Mouse (Mus musculus): ENCODE data around the gene Agbl1. TPM values are rescaled to one million over a fixed set of nuclear protein-coding genes. Genes with fewer than 3 reads are reported as not detected.
A peak's percentile ranks its signal among the peaks of the same experiment; 100 is the strongest.

Gene Agbl1
- polyA plus RNA-seq, 1 experiment from 2014 or later, result 0.17 TPM

- Histone ChIP-seq H3K4me2 (ENCODE audit: low read depth) (no peak overlapping the region), H3K4me3 (ENCODE audit: low read depth, low read length) (no peak overlapping the region), H3K27ac (ENCODE audit: low read depth, low read length) (no peak overlapping the region), H3K4me1 (ENCODE audit: control insufficient read depth, insufficient read depth, low read length) (peaks cover 3% of the 10 kb centered on the region; the same call in 1 of the 2 replicates), H3K9me3 (ENCODE audit: control insufficient read depth, low read length) (no peaks in the 10 kb centered on the region), H3K9ac (ENCODE audit: low read length) (no peak overlapping the region), H3K27me3 (ENCODE audit: control insufficient read depth, insufficient read depth, low read length) (no peaks in the 10 kb centered on the region), H3K36me3 (ENCODE audit: control insufficient read depth, insufficient read depth, low read length) (no peaks in the 10 kb centered on the region)
- 87% methylated on average over 2 of the region's 2 CpGs for WGBS
- DNase-seq (ENCODE audit: low spot score), result no peak
- ATAC-seq (ENCODE audit: insufficient read depth, low FRiP score, low TSS enrichment), result no peak
Measured at GRCm38 (mm10) chr7:76466427-76466826, 236.7 kb downstream of the Agbl1 start.

- H3K27me3 ChIP-seq (ENCODE audit: control insufficient read depth, insufficient read depth, low read length), result no peaks in the 10 kb centered on the region
- H3K36me3 ChIP-seq (ENCODE audit: control insufficient read depth, insufficient read depth, low read length), result no peaks in the 10 kb centered on the region
- peak; percentile 21 for DNase-seq (ENCODE audit: low spot score)
- WGBS, result 46% methylated on average over 6 of the region's 6 CpGs
- no peak overlapping the region for H3K9ac ChIP-seq (ENCODE audit: low read length)
- H3K4me1 ChIP-seq (ENCODE audit: control insufficient read depth, insufficient read depth, low read length), result no peaks in the 10 kb centered on the region
- no peak overlapping the region for H3K4me3 ChIP-seq (ENCODE audit: low read depth, low read length)
- ATAC-seq (ENCODE audit: insufficient read depth, low FRiP score, low TSS enrichment), result no peak
- no peak overlapping the region for H3K4me2 ChIP-seq (ENCODE audit: low read depth)
- H3K27ac ChIP-seq (ENCODE audit: low read depth, low read length), result no peak overlapping the region
- H3K9me3 ChIP-seq (ENCODE audit: control insufficient read depth, low read length), result no peaks in the 10 kb centered on the region
Measured at GRCm38 (mm10) chr7:76474233-76474632, 244.5 kb downstream of the Agbl1 start.

GRCm38 (mm10) chr7:76485546-76485945 is 255.9 kb downstream of the Agbl1 start:
- no peak overlapping the region for H3K4me3 ChIP-seq (ENCODE audit: low read depth, low read length)
- 90% methylated on average over 2 of the region's 2 CpGs for WGBS
- ATAC-seq (ENCODE audit: insufficient read depth, low FRiP score, low TSS enrichment) (no peak), DNase-seq (ENCODE audit: low spot score) (no peak)
- no peak overlapping the region for H3K4me2 ChIP-seq (ENCODE audit: low read depth)
- H3K27me3 ChIP-seq (ENCODE audit: control insufficient read depth, insufficient read depth, low read length), result no peaks in the 10 kb centered on the region
- H3K27ac ChIP-seq (ENCODE audit: low read depth, low read length), result no peak overlapping the region
- H3K4me1 ChIP-seq (ENCODE audit: control insufficient read depth, insufficient read depth, low read length), result no peaks in the 10 kb centered on the region
- H3K36me3 ChIP-seq (ENCODE audit: control insufficient read depth, insufficient read depth, low read length), result no peaks in the 10 kb centered on the region
- no peak overlapping the region for H3K9ac ChIP-seq (ENCODE audit: low read length)
- H3K9me3 ChIP-seq (ENCODE audit: control insufficient read depth, low read length), result no peaks in the 10 kb centered on the region

GRCm38 (mm10) chr7:76487519-76487918 is 257.8 kb downstream of the Agbl1 start:
- H3K9me3 ChIP-seq (ENCODE audit: control insufficient read depth, low read length), result no peaks in the 10 kb centered on the region
- DNase-seq (ENCODE audit: low spot score) (no peak), ATAC-seq (ENCODE audit: insufficient read depth, low FRiP score, low TSS enrichment) (no peak)
- H3K36me3 ChIP-seq (ENCODE audit: control insufficient read depth, insufficient read depth, low read length), result no peaks in the 10 kb centered on the region
- H3K4me3 ChIP-seq (ENCODE audit: low read depth, low read length), result no peak overlapping the region
- H3K27me3 ChIP-seq (ENCODE audit: control insufficient read depth, insufficient read depth, low read length), result no peaks in the 10 kb centered on the region
- 85% methylated on average over 5 of the region's 5 CpGs for WGBS
- H3K4me2 ChIP-seq (ENCODE audit: low read depth), result no peak overlapping the region
- H3K27ac ChIP-seq (ENCODE audit: low read depth, low read length), result no peak overlapping the region
- H3K4me1 ChIP-seq (ENCODE audit: control insufficient read depth, insufficient read depth, low read length), result no peaks in the 10 kb centered on the region
- no peak overlapping the region for H3K9ac ChIP-seq (ENCODE audit: low read length)

GRCm38 (mm10) chr7:76524291-76524690 is 294.6 kb downstream of the Agbl1 start:
- H3K27me3 ChIP-seq (ENCODE audit: control insufficient read depth, insufficient read depth, low read length), result no peaks in the 10 kb centered on the region
- H3K36me3 ChIP-seq (ENCODE audit: control insufficient read depth, insufficient read depth, low read length), result no peaks in the 10 kb centered on the region
- ATAC-seq (ENCODE audit: insufficient read depth, low FRiP score, low TSS enrichment), result no peak
- no peak overlapping the region for H3K9ac ChIP-seq (ENCODE audit: low read length)
- H3K4me2 ChIP-seq (ENCODE audit: low read depth), result no peak overlapping the region
- peak; percentile 12 for DNase-seq (ENCODE audit: low spot score)
- WGBS, result 52% methylated on average over 3 of the region's 3 CpGs
- no peaks in the 10 kb centered on the region for H3K4me1 ChIP-seq (ENCODE audit: control insufficient read depth, insufficient read depth, low read length)
- no peak overlapping the region for H3K4me3 ChIP-seq (ENCODE audit: low read depth, low read length)
- no peaks in the 10 kb centered on the region for H3K9me3 ChIP-seq (ENCODE audit: control insufficient read depth, low read length)
- H3K27ac ChIP-seq (ENCODE audit: low read depth, low read length), result no peak overlapping the region

GRCm38 (mm10) chr7:76546456-76546855 is 316.8 kb downstream of the Agbl1 start:
- no peaks in the 10 kb centered on the region for H3K4me1 ChIP-seq (ENCODE audit: control insufficient read depth, insufficient read depth, low read length)
- no peaks in the 10 kb centered on the region for H3K36me3 ChIP-seq (ENCODE audit: control insufficient read depth, insufficient read depth, low read length)
- no peak overlapping the region for H3K9ac ChIP-seq (ENCODE audit: low read length)
- no peak overlapping the region for H3K27ac ChIP-seq (ENCODE audit: low read depth, low read length)
- 67% methylated on average over 2 of the region's 2 CpGs for WGBS
- DNase-seq (ENCODE audit: low spot score), result no peak
- no peak overlapping the region for H3K4me2 ChIP-seq (ENCODE audit: low read depth)
- no peak overlapping the region for H3K4me3 ChIP-seq (ENCODE audit: low read depth, low read length)
- no peak for ATAC-seq (ENCODE audit: insufficient read depth, low FRiP score, low TSS enrichment)
- H3K27me3 ChIP-seq (ENCODE audit: control insufficient read depth, insufficient read depth, low read length), result no peaks in the 10 kb centered on the region
- H3K9me3 ChIP-seq (ENCODE audit: control insufficient read depth, low read length), result no peaks in the 10 kb centered on the region

- no peaks in the 10 kb centered on the region for H3K36me3 ChIP-seq (ENCODE audit: control insufficient read depth, insufficient read depth, low read length)
- H3K4me3 ChIP-seq (ENCODE audit: low read depth, low read length), result no peak overlapping the region
- DNase-seq (ENCODE audit: low spot score) (no peak), ATAC-seq (ENCODE audit: insufficient read depth, low FRiP score, low TSS enrichment) (no peak)
- no peaks in the 10 kb centered on the region for H3K9me3 ChIP-seq (ENCODE audit: control insufficient read depth, low read length)
- no peaks in the 10 kb centered on the region for H3K4me1 ChIP-seq (ENCODE audit: control insufficient read depth, insufficient read depth, low read length)
- H3K4me2 ChIP-seq (ENCODE audit: low read depth), result no peak overlapping the region
- H3K27ac ChIP-seq (ENCODE audit: low read depth, low read length), result no peak overlapping the region
- H3K9ac ChIP-seq (ENCODE audit: low read length), result no peak overlapping the region
- H3K27me3 ChIP-seq (ENCODE audit: control insufficient read depth, insufficient read depth, low read length), result no peaks in the 10 kb centered on the region
Measured at GRCm38 (mm10) chr7:76547313-76547712, 317.6 kb downstream of the Agbl1 start.

- DNase-seq (ENCODE audit: low spot score), result no peak
- Histone ChIP-seq H3K27me3 (ENCODE audit: control insufficient read depth, insufficient read depth, low read length) (no peaks in the 10 kb centered on the region), H3K9me3 (ENCODE audit: control insufficient read depth, low read length) (no peaks in the 10 kb centered on the region), H3K27ac (ENCODE audit: low read depth, low read length) (no peak overlapping the region), H3K4me1 (ENCODE audit: control insufficient read depth, insufficient read depth, low read length) (no peaks in the 10 kb centered on the region), H3K4me3 (ENCODE audit: low read depth, low read length) (no peak overlapping the region), H3K36me3 (ENCODE audit: control insufficient read depth, insufficient read depth, low read length) (no peaks in the 10 kb centered on the region), H3K9ac (ENCODE audit: low read length) (no peak overlapping the region), H3K4me2 (ENCODE audit: low read depth) (no peak overlapping the region)
- no peak for ATAC-seq (ENCODE audit: insufficient read depth, low FRiP score, low TSS enrichment)
- WGBS, result 65% methylated on average over 3 of the region's 3 CpGs
Measured at GRCm38 (mm10) chr7:76551860-76552259, 322.2 kb downstream of the Agbl1 start.

- H3K9me3 ChIP-seq (ENCODE audit: control insufficient read depth, low read length), result no peaks in the 10 kb centered on the region
- DNase-seq (ENCODE audit: low spot score), result peak; percentile 33
- H3K4me3 ChIP-seq (ENCODE audit: low read depth, low read length), result no peak overlapping the region
- no peaks in the 10 kb centered on the region for H3K36me3 ChIP-seq (ENCODE audit: control insufficient read depth, insufficient read depth, low read length)
- H3K9ac ChIP-seq (ENCODE audit: low read length), result no peak overlapping the region
- H3K4me1 ChIP-seq (ENCODE audit: control insufficient read depth, insufficient read depth, low read length), result 0 out of 2 replicates have a peak, but pooled peaks cover 3% of the 10 kb centered on the region
- no peak overlapping the region for H3K27ac ChIP-seq (ENCODE audit: low read depth, low read length)
- peak; percentile 89 for ATAC-seq (ENCODE audit: insufficient read depth, low FRiP score, low TSS enrichment)
- H3K4me2 ChIP-seq (ENCODE audit: low read depth), result no peak overlapping the region
- no peaks in the 10 kb centered on the region for H3K27me3 ChIP-seq (ENCODE audit: control insufficient read depth, insufficient read depth, low read length)
Measured at GRCm38 (mm10) chr7:76560564-76561258, 331.0 kb downstream of the Agbl1 start.
